Mouse (Mus musculus): Measurements from ENCODE around the gene Jade3. TPM values are rescaled to one million over a fixed set of nuclear protein-coding genes. Genes with fewer than 3 reads are reported as not detected.
"Not testable (repeated sequence)": the region's sequence is repeated elsewhere in the genome, so short reads cannot be mapped to it uniquely, and the experiment has no call there.

Jade3 gene
- polyA plus RNA-seq (2014; fragmentation: Nextera tagmentation; extraction: Ambion mirVana), result 6.6 and 7.3 TPM in 2 replicates

- no peaks in the 10 kb centered on the region for H3K36me3 ChIP-seq (ENCODE audit: control insufficient read depth, insufficient read depth, low read length)
- no peaks in the 10 kb centered on the region; the same call in 1 of the 2 replicates for H3K4me1 ChIP-seq (ENCODE audit: control insufficient read depth, insufficient read depth, low read length)
- peak within 1 kb of the TSS; percentile 85 for H3K27ac ChIP-seq (ENCODE audit: low read depth, low read length)
- ATAC-seq (peak; percentile 97), DNase-seq (ENCODE audit: low spot score) (peak; percentile 84)
- H3K4me3 ChIP-seq (ENCODE audit: low read depth, low read length), result peak within 1 kb of the TSS; percentile 56
- H3K27me3 ChIP-seq (replicated peaks; ENCODE audit: control insufficient read depth, insufficient read depth, low read length), result no peaks in the 10 kb centered on the region
- 24% methylated on average over 47 of the region's 67 CpGs for WGBS
- H3K9me3 ChIP-seq (replicated peaks; ENCODE audit: control insufficient read depth, low read length), result no peaks in the 10 kb centered on the region
- peak within 1 kb of the TSS; percentile 75 for H3K9ac ChIP-seq (ENCODE audit: low read length)
- peak within 1 kb of the TSS; percentile 51 for H3K4me2 ChIP-seq (ENCODE audit: low read length)
Measured at GRCm38 (mm10) chrX:20425140-20425838, at the start of gene Jade3. Jade3 (plus strand) TSS chrX:20425688.

- Histone ChIP-seq H3K9me3 (replicated peaks; ENCODE audit: control insufficient read depth, low read length) (no peaks in the 10 kb centered on the region), H3K4me3 (ENCODE audit: low read depth, low read length) (no peak overlapping the region), H3K27me3 (replicated peaks; ENCODE audit: control insufficient read depth, insufficient read depth, low read length) (no peaks in the 10 kb centered on the region), H3K27ac (ENCODE audit: low read depth, low read length) (no peak overlapping the region), H3K36me3 (ENCODE audit: control insufficient read depth, insufficient read depth, low read length) (no peaks in the 10 kb centered on the region), H3K4me2 (ENCODE audit: low read length) (no peak overlapping the region), H3K9ac (ENCODE audit: low read length) (no peak overlapping the region), H3K4me1 (ENCODE audit: control insufficient read depth, insufficient read depth, low read length) (no peaks in the 10 kb centered on the region)
- 45% methylated on average over 7 of the region's 7 CpGs for WGBS
- ATAC-seq, result no peak
- no peak for DNase-seq (ENCODE audit: low spot score)
Measured at GRCm38 (mm10) chrX:20379347-20380014, 46.0 kb upstream of the Jade3 start.

DNA sequence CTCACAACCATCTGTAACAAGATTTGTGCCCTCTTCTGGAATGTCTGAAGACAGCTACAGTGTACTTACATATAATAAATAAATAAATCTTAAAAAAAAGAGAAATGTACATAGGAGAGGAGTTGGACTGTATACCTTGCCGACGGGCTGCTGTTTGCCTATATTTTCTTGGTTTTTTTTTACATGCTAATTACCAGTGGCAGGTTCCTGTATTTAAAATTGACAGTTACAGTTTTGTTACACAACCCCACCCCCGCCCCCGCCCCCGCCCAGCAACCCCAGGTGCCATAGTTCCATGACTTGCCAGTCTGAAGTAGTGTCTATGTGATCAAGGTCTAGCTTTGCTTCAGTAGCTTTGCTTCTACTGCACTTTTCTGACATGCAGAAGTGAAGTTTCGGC, 43.2 kb upstream of the Jade3 start:
- no peak overlapping the region for H3K4me2 ChIP-seq (ENCODE audit: low read length)
- H3K36me3 ChIP-seq (ENCODE audit: control insufficient read depth, insufficient read depth, low read length), result no peaks in the 10 kb centered on the region
- DNase-seq (ENCODE audit: low spot score) (no peak), ATAC-seq (no peak)
- H3K27me3 ChIP-seq (replicated peaks; ENCODE audit: control insufficient read depth, insufficient read depth, low read length), result no peaks in the 10 kb centered on the region
- H3K4me3 ChIP-seq (ENCODE audit: low read depth, low read length), result no peak overlapping the region
- H3K27ac ChIP-seq (ENCODE audit: low read depth, low read length), result no peak overlapping the region
- no peaks in the 10 kb centered on the region for H3K9me3 ChIP-seq (replicated peaks; ENCODE audit: control insufficient read depth, low read length)
- H3K9ac ChIP-seq (ENCODE audit: low read length), result no peak overlapping the region
- H3K4me1 ChIP-seq (ENCODE audit: control insufficient read depth, insufficient read depth, low read length), result no peaks in the 10 kb centered on the region
- WGBS, result 91% methylated on average over 6 of the region's 6 CpGs

GRCm38 (mm10) chrX:20387006-20387405, 38.5 kb upstream of the Jade3 start:
- 79% methylated on average over 3 of the region's 3 CpGs for WGBS
- Histone ChIP-seq H3K4me3 (ENCODE audit: low read depth, low read length) (no peak overlapping the region), H3K4me1 (ENCODE audit: control insufficient read depth, insufficient read depth, low read length) (no peaks in the 10 kb centered on the region), H3K9me3 (replicated peaks; ENCODE audit: control insufficient read depth, low read length) (no peaks in the 10 kb centered on the region), H3K36me3 (ENCODE audit: control insufficient read depth, insufficient read depth, low read length) (no peaks in the 10 kb centered on the region), H3K9ac (ENCODE audit: low read length) (no peak overlapping the region), H3K4me2 (ENCODE audit: low read length) (no peak overlapping the region), H3K27me3 (replicated peaks; ENCODE audit: control insufficient read depth, insufficient read depth, low read length) (no peaks in the 10 kb centered on the region), H3K27ac (ENCODE audit: low read depth, low read length) (no peak overlapping the region)
- ATAC-seq (no peak), DNase-seq (ENCODE audit: low spot score) (no peak)

DNA sequence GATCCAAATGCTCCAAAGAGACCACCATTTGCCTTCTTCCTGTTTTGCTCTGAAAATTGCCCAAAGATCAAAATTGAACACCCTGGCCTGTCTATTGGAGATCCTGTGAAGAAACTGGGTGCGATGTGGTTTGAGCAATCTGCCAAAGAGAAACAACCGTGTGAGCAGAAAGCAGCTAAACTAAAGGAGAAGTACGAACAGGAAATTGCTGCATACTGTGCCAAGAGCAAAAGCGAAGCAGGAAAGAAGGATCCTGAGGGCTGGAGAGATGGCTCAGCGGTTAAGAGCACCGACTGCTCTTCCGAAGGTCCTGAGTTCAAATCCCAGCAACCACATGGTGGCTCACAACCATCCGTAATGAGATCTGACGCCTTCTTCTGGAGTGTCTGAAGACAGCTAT, 33.5 kb upstream of the Jade3 start:
- 92% methylated on average over 9 of the region's 9 CpGs for WGBS
- not testable (repeated sequence) for H3K4me2 ChIP-seq (ENCODE audit: low read length); H3K36me3 ChIP-seq (ENCODE audit: control insufficient read depth, insufficient read depth, low read length); H3K9me3 ChIP-seq (replicated peaks; ENCODE audit: control insufficient read depth, low read length); H3K27me3 ChIP-seq (replicated peaks; ENCODE audit: control insufficient read depth, insufficient read depth, low read length); H3K27ac ChIP-seq (ENCODE audit: low read depth, low read length); H3K4me1 ChIP-seq (ENCODE audit: control insufficient read depth, insufficient read depth, low read length); ATAC-seq; DNase-seq (ENCODE audit: low spot score); H3K4me3 ChIP-seq (ENCODE audit: low read depth, low read length); H3K9ac ChIP-seq (ENCODE audit: low read length)

DNA sequence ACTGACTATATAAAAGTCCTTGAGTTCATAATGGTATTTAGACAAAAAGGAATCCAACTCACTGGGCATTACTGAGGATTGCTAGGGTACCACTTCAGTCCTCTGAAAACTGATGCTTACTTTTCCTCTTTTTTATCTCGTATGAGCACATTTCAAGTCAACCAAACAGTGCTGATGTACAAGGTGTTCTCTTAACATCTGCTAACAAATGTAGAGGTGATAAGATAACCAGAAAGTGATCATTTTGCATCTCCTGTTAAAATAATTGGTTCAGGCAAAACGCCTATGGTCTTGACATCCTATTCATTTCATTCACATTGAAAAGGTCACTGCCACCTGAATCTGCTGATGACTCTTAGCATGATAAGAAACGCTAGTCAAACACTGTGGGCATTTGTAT, 32.5 kb upstream of the Jade3 start:
- Histone ChIP-seq H3K27ac (ENCODE audit: low read depth, low read length) (no peak overlapping the region), H3K9me3 (replicated peaks; ENCODE audit: control insufficient read depth, low read length) (no peaks in the 10 kb centered on the region), H3K4me1 (ENCODE audit: control insufficient read depth, insufficient read depth, low read length) (no peaks in the 10 kb centered on the region), H3K4me2 (ENCODE audit: low read length) (no peak overlapping the region), H3K27me3 (replicated peaks; ENCODE audit: control insufficient read depth, insufficient read depth, low read length) (no peaks in the 10 kb centered on the region), H3K36me3 (ENCODE audit: control insufficient read depth, insufficient read depth, low read length) (0 out of 2 replicates have a peak, but pooled peaks cover 2% of the 10 kb centered on the region), H3K4me3 (ENCODE audit: low read depth, low read length) (no peak overlapping the region), H3K9ac (ENCODE audit: low read length) (no peak overlapping the region)
- ATAC-seq, result no peak
- 73% methylated on average over 3 of the region's 3 CpGs for WGBS
- DNase-seq (ENCODE audit: low spot score), result no peak

- Histone ChIP-seq H3K9me3 (replicated peaks; ENCODE audit: control insufficient read depth, low read length) (no peaks in the 10 kb centered on the region), H3K27ac (ENCODE audit: low read depth, low read length) (no peak overlapping the region), H3K4me1 (ENCODE audit: control insufficient read depth, insufficient read depth, low read length) (no peaks in the 10 kb centered on the region), H3K27me3 (replicated peaks; ENCODE audit: control insufficient read depth, insufficient read depth, low read length) (no peaks in the 10 kb centered on the region), H3K9ac (ENCODE audit: low read length) (no peak overlapping the region), H3K4me2 (ENCODE audit: low read length) (no peak overlapping the region), H3K36me3 (ENCODE audit: control insufficient read depth, insufficient read depth, low read length) (no peaks in the 10 kb centered on the region), H3K4me3 (ENCODE audit: low read depth, low read length) (no peak overlapping the region)
- DNase-seq (ENCODE audit: low spot score) (peak; percentile 13), ATAC-seq (no peak)
- WGBS, result 80% methylated on average over 4 of the region's 4 CpGs
Measured at GRCm38 (mm10) chrX:20404068-20404467, 21.4 kb upstream of the Jade3 start.

DNA sequence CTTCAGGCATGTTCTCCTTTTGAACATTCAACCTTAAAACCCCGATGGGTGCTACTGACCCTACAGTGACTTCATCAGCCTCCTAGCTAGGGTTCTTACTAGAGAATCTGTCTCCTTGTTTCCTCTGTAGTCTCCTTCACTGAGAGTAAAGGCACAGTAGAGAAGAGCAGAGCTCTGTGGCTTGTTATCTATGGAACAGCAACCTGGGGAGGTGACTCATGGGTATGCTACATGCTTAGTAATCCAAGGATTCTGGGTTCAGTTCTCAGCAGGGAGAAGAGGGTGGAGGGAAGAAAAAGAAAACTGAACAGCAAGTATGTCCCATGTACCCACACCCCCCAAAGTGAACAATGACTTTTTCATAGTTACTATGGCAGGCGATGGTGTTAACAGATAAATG, 18.6 kb upstream of the Jade3 start:
- H3K36me3 ChIP-seq (ENCODE audit: control insufficient read depth, insufficient read depth, low read length), result no peaks in the 10 kb centered on the region
- no peak for ATAC-seq
- no peaks in the 10 kb centered on the region for H3K27me3 ChIP-seq (replicated peaks; ENCODE audit: control insufficient read depth, insufficient read depth, low read length)
- no peak for DNase-seq (ENCODE audit: low spot score)
- no peak overlapping the region for H3K9ac ChIP-seq (ENCODE audit: low read length)
- no peak overlapping the region for H3K4me2 ChIP-seq (ENCODE audit: low read length)
- H3K4me1 ChIP-seq (ENCODE audit: control insufficient read depth, insufficient read depth, low read length), result no peaks in the 10 kb centered on the region
- 98% methylated on average over 2 of the region's 2 CpGs for WGBS
- H3K27ac ChIP-seq (ENCODE audit: low read depth, low read length), result no peak overlapping the region
- no peaks in the 10 kb centered on the region for H3K9me3 ChIP-seq (replicated peaks; ENCODE audit: control insufficient read depth, low read length)
- no peak overlapping the region for H3K4me3 ChIP-seq (ENCODE audit: low read depth, low read length)

- ATAC-seq, result no peak
- no peak overlapping the region for H3K27ac ChIP-seq (ENCODE audit: low read depth, low read length)
- 75% methylated on average over 2 of the region's 2 CpGs for WGBS
- no peaks in the 10 kb centered on the region for H3K36me3 ChIP-seq (ENCODE audit: control insufficient read depth, insufficient read depth, low read length)
- H3K4me3 ChIP-seq (ENCODE audit: low read depth, low read length), result no peak overlapping the region
- no peaks in the 10 kb centered on the region for H3K27me3 ChIP-seq (replicated peaks; ENCODE audit: control insufficient read depth, insufficient read depth, low read length)
- no peak for DNase-seq (ENCODE audit: low spot score)
- no peak overlapping the region for H3K9ac ChIP-seq (ENCODE audit: low read length)
- H3K4me1 ChIP-seq (ENCODE audit: control insufficient read depth, insufficient read depth, low read length), result no peaks in the 10 kb centered on the region
- no peaks in the 10 kb centered on the region for H3K9me3 ChIP-seq (replicated peaks; ENCODE audit: control insufficient read depth, low read length)
- no peak overlapping the region for H3K4me2 ChIP-seq (ENCODE audit: low read length)
Measured at GRCm38 (mm10) chrX:20407676-20408075, 17.8 kb upstream of the Jade3 start.
